Mouse (Mus musculus): ENCODE measurements around the gene Sowahc.

DNA sequence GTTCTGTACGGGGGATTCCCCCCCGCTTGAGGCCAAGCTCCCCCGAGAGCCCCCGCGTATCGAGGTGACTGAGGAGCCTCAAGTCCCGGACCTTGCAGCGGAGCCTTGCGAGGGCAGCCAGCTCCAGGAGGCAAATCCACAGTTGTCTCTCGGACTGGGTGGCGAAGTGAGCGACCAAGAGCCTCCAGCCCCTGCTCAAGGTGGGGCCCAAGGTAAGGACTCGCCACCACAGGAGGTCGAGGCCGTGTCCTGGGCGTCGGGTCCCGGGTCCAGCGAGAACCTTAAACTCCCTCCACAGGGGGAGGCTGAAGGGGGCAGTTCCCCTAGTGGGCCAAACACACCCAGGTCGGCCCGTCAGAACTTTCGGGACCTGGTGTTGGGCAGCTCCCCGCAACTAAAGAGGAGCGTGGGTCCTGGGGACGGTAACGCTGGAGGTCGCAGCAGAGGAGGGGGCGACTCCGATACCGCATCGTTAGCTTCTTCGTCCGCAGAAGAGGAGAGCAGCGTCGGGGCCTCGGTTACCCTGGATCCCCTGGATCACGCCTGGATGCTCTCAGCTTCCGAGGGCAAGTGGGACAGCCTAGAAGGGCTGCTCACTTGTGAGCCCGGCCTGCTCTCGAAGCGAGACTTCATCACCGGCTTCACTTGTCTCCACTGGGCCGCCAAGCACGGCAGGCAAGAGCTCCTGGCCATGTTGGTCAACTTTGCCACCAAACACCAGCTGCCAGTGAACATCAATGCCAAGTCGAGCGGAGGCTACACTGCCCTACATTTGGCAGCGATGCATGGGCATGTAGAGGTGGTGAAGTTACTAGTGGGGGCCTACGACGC, 733 bp downstream of the Sowahc start:
- TF ChIP-seq CTCF (IDR thresholded peaks at IDR 0.05; ENCODE audit: low read depth, low read length), result no peak
- no peak for TF ChIP-seq GATA2 (IDR thresholded peaks at IDR 0.05; ENCODE audit: borderline replicate concordance, low read depth, low read length)
